Mouse (Mus musculus) intestine, embryonic 14.5 days (tissue): ENCODE results near the gene Lhx6. TPM values are rescaled to one million over a fixed set of nuclear protein-coding genes. Genes with fewer than 3 reads are reported as not detected.

Experiments
- ATAC-seq: fragments of 200-750 bp; cut with Nextera tagmentation; replicated peaks from 2 replicates; pipeline ENCODE4 v1.8.0; 2017; ENCODE audit warnings: low read depth, moderate number of reproducible peaks, moderate TSS enrichment, moderate library complexity; ENCODE audit not compliant: low FRiP score, low TSS enrichment
- DNase-seq: peaks from one replicate; pipeline ENCODE4 v3.0.0-alpha.2; 2018; ENCODE audit warnings: low spot score
- H3K27ac ChIP-seq: fragments of 300-500 bp; sonication (generic); 2 replicates; pipeline ENCODE4 v1.5.1; 2014; ENCODE audit warnings: low read depth, mild to moderate bottlenecking, control low read depth
- H3K27me3 ChIP-seq: fragments of 300-500 bp; sonication (generic); replicated peaks from 2 replicates; pipeline ENCODE4 v1.6.1; 2014; ENCODE audit warnings: low read length, control low read depth; ENCODE audit not compliant: control insufficient read depth, insufficient read depth
- H3K36me3 ChIP-seq: fragments of 300-500 bp; sonication (generic); 2 replicates; pipeline ENCODE4 v1.6.1; 2014; ENCODE audit warnings: low read length, control low read depth; ENCODE audit not compliant: control insufficient read depth, insufficient read depth
- H3K4me1 ChIP-seq: fragments of 300-500 bp; sonication (generic); replicated peaks from 2 replicates; pipeline ENCODE4 v1.6.1; 2014; ENCODE audit warnings: low read length, control low read depth, mixed read lengths; ENCODE audit not compliant: control insufficient read depth, insufficient read depth
- H3K4me2 ChIP-seq: fragments of 300-500 bp; sonication (generic); 2 replicates; pipeline ENCODE4 v1.6.1; 2014; ENCODE audit warnings: low read length
- H3K4me3 ChIP-seq: fragments of 300-500 bp; sonication (generic); 2 replicates; pipeline ENCODE4 v1.5.1; 2014; ENCODE audit warnings: low read depth, low read length, control low read depth, mixed read lengths
- H3K9ac ChIP-seq: fragments of 300-500 bp; sonication (generic); 2 replicates; pipeline ENCODE4 v1.6.1; 2014; ENCODE audit warnings: mild to moderate bottlenecking, low read length
- H3K9me3 ChIP-seq: fragments of 300-500 bp; sonication (generic); 2 replicates; pipeline ENCODE4 v1.6.1; 2016; ENCODE audit warnings: low read length, control low read depth; ENCODE audit not compliant: control insufficient read depth
- WGBS: fragments of 180-500 bp; shearing (Covaris S2); extraction: QIAGEN DNeasy Blood & Tissue Kit; methylation state at CpG from one replicate; pipeline ENCODE4 v1.1.7; 2014; 5-methylcytosine and 5-hydroxymethylcytosine counted together
- polyA plus RNA-seq: library from polyadenylated mRNA; unstranded; fragments of >200 nt; fragmentation: Nextera tagmentation; extraction: Ambion mirVana; gene quantifications from 2 replicates; pipeline ENCODE4 v1.2.1, GENCODE M21; 2014

The Lhx6 gene
- polyA plus RNA-seq, 1 experiment from 2014 or later: 2.0 TPM

DNA sequence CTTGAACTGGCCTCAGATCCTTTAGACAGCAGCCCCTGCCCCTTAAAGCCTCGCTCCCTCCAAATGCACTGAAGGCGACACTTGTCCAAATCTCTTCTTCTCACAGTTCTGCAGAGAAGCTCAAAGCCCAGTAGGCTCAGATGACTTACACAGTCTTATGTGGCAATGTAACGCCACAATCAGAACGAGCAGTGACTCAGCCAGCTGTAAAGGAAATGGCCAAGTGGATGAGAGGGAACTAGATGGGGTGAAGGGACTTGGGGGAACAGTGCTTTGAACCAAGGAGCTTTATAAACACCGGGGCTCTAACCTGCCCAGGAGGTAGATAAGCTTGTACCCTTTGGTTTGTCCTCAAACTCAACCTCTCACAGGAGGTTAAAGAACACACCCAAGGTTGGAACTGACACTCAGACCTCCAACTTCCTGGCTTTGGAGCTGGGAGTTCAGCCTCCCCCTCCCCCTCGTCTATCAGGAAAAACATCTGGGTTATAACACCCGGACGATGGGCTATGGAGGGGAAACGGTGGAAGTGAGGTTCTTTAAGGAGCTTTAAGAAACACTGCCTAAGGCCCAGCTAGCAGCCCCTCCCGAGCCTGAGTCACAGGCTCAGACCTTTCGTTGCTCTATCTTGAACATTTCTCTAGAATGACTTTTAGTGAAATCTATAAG, 69.7 kb downstream of the Lhx6 start:
- Histone ChIP-seq H3K9me3 (no peaks in the 10 kb centered on the region), H3K27me3 (no peaks in the 10 kb centered on the region), H3K4me2 (no peak overlapping the region), H3K4me1 (no peaks in the 10 kb centered on the region), H3K36me3 (peaks cover 45% of the 10 kb centered on the region), H3K9ac (no peak overlapping the region), H3K27ac (no peak overlapping the region), H3K4me3 (no peak overlapping the region)
- no peak for DNase-seq
- WGBS: 56% methylated on average over 11 of the region's 11 CpGs
- no peak for ATAC-seq

DNA sequence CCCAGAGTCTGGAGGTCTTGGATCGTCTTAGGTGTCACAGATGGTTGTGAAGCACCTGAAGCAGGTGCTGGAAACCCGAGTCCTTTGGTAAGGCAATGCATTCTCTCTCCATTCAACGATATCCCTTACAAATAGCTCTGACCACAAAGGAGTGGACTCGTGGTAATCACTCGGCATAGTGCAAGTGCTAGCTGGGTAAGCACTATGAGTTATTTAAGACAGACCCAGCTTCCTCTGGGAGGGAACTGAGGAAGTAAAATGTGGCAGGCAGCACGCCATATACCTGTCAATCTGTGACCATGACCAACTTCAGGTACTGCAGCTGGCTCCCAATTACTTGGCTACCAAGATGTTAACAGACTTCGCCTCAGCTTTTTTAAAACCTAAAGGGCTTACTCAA, 70.3 kb downstream of the Lhx6 start:
- no peaks in the 10 kb centered on the region for H3K9me3 ChIP-seq
- no peak for ATAC-seq
- no peak overlapping the region for H3K27ac ChIP-seq
- H3K4me2 ChIP-seq: no peak overlapping the region
- DNase-seq: no peak
- no peaks in the 10 kb centered on the region for H3K4me1 ChIP-seq
- no peak overlapping the region for H3K4me3 ChIP-seq
- peaks cover 40% of the 10 kb centered on the region for H3K36me3 ChIP-seq
- H3K9ac ChIP-seq: no peak overlapping the region
- WGBS: 87% methylated on average over 7 of the region's 7 CpGs
- H3K27me3 ChIP-seq: no peaks in the 10 kb centered on the region

DNA sequence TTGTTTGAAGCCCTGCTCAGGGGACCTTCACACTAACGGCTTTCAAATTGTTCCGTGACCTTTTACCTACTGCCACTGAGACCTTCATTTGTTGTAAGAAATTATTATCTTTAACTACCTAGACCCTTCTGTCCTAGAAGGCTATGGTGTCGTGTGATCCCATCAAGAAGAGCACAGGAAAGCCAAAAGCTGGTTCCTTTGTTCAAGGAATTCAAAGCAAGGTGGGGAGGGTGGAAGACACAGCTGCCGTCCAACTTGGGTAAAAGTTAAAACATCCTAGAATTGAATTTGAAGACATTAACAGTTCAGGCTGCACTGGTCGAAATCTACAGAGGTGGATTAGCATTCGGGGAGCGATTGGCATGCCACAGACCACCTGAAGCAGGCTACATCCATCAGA, 71.2 kb downstream of the Lhx6 start:
- Histone ChIP-seq H3K9ac (no peak overlapping the region), H3K4me2 (no peak overlapping the region), H3K4me1 (no peaks in the 10 kb centered on the region), H3K4me3 (no peak overlapping the region), H3K27ac (no peak overlapping the region), H3K9me3 (no peaks in the 10 kb centered on the region), H3K36me3 (peaks cover 30% of the 10 kb centered on the region), H3K27me3 (no peaks in the 10 kb centered on the region)
- 78% methylated on average over 7 of the region's 7 CpGs for WGBS
- DNase-seq (no peak), ATAC-seq (no peak)

DNA sequence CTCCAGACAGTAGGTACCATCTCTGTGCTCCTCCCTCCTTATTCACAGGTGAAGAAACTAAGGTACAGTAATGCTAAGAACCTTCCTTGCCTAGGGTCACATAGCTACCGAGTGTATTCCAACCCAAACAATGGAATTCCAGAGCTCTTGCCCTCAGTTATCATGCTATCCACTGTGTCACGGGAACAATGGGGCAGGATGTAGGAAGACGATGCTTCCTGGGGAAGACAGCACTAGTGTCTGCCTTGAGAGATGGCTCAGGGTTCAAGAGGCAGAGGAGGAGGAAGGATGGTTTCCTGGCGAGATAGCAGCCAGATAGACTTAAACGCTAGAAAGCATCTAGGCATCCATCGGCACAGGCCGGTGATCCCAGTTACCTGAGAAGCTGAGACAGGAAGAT, 72.3 kb downstream of the Lhx6 start:
- WGBS: 79% methylated on average over 7 of the region's 7 CpGs
- H3K4me3 ChIP-seq: no peak overlapping the region
- no peak overlapping the region for H3K27ac ChIP-seq
- H3K36me3 ChIP-seq: peaks cover 24% of the 10 kb centered on the region
- no peak overlapping the region for H3K4me2 ChIP-seq
- H3K9ac ChIP-seq: no peak overlapping the region
- H3K9me3 ChIP-seq: no peaks in the 10 kb centered on the region
- H3K4me1 ChIP-seq: no peaks in the 10 kb centered on the region
- no peaks in the 10 kb centered on the region for H3K27me3 ChIP-seq
- DNase-seq: no peak
- no peak for ATAC-seq

Other genes starting within 250 kb of the Lhx6 start
- gene Ttll11, start 125.5 kb downstream of the Lhx6 start, polyA plus RNA-seq: 0.51 and 0.92 TPM in 2 replicates
- gene Ndufa8, start 56.0 kb downstream of the Lhx6 start, polyA plus RNA-seq: 273 and 289 TPM in 2 replicates
- gene Morn5, start 56.0 kb downstream of the Lhx6 start, polyA plus RNA-seq: 0.35 TPM in 1 of 2 replicates, not detected in the other
- gene Mrrf, start 31.0 kb upstream of the Lhx6 start, polyA plus RNA-seq: 33.3 and 38.3 TPM in 2 replicates
- 63.3 and 74.0 TPM in 2 replicates for gene Rbm18, start 31.4 kb upstream of the Lhx6 start, polyA plus RNA-seq
- gene Ptgs1, start 125.0 kb upstream of the Lhx6 start, polyA plus RNA-seq: 25.1 and 26.1 TPM in 2 replicates